Mouse (Mus musculus): ENCODE measurements around the gene Thap12. TPM values are rescaled to one million over a fixed set of nuclear protein-coding genes. Genes with fewer than 3 reads are reported as not detected.

Gene Thap12
- 32.9 to 43.6 TPM (median 40.7 TPM) in 3 replicates for total RNA-seq (2017)

- ATAC-seq (replicated peaks; ENCODE audit: insufficient number of reproducible peaks, low FRiP score, low TSS enrichment, poor library complexity, severe bottlenecking), result peak; percentile 97
Measured at GRCm38 (mm10) chr7:98702283-98703240, at the start of gene Thap12. Gene Thap12, plus strand, starts transcription at chr7:98703103.

- ATAC-seq (replicated peaks; ENCODE audit: insufficient number of reproducible peaks, low FRiP score, low TSS enrichment, poor library complexity, severe bottlenecking), result peak; percentile 75
Measured at GRCm38 (mm10) chr7:98655681-98656530, 47.0 kb upstream of the Thap12 start.

DNA sequence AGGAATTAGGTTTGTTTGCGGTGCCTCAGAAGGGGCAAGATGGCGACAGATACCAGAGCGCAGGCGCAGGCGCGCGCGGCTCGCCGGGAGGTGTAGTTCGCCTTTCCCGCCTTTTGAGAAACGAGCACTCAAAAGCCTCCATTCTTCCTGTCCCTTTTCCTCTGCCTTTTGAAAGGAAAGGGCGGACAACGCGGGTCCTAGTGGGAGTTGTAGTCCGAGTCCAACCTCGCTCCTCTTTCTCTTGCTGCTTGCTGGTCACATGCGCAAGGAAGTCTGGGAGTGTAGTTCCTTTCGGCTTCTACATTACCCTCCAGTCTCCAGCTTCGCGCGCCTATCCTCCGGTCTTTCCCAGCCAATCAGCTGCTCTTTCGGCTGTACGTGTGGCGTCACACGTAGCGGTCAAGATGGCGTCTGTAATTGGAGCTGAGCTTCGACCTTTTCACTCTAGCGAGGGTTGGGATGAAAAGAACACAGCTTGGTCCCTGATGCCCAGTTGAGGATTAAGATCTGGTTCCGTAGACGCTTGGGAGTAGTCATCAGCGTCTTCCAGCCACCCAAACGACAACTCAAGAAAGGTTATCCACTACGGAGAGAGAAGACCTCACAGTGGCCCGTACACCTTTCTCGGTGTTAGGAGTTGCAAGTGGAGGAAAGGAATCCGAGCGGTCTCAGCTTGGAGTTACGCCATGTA lies 46.2 kb upstream of the Thap12 start, which contains the start of gene Emsy:
Gene Emsy (minus strand): TSS at position 253 of the 691 bp plus-strand sequence.
- ATAC-seq (replicated peaks; ENCODE audit: insufficient number of reproducible peaks, low FRiP score, low TSS enrichment, poor library complexity, severe bottlenecking), result peak; percentile 93

- ATAC-seq (replicated peaks; ENCODE audit: insufficient number of reproducible peaks, low FRiP score, low TSS enrichment, poor library complexity, severe bottlenecking), result no peak
Measured at GRCm38 (mm10) chr7:98665166-98665565, 37.7 kb upstream of the Thap12 start.

- no peak for ATAC-seq (replicated peaks; ENCODE audit: insufficient number of reproducible peaks, low FRiP score, low TSS enrichment, poor library complexity, severe bottlenecking)
Measured at GRCm38 (mm10) chr7:98665726-98666125, 37.2 kb upstream of the Thap12 start.

- no peak for ATAC-seq (replicated peaks; ENCODE audit: insufficient number of reproducible peaks, low FRiP score, low TSS enrichment, poor library complexity, severe bottlenecking)
Measured at GRCm38 (mm10) chr7:98667956-98668746, 34.8 kb upstream of the Thap12 start.

GRCm38 (mm10) chr7:98670831-98671230 lies 32.1 kb upstream of the Thap12 start:
- ATAC-seq (replicated peaks; ENCODE audit: insufficient number of reproducible peaks, low FRiP score, low TSS enrichment, poor library complexity, severe bottlenecking), result no peak

DNA sequence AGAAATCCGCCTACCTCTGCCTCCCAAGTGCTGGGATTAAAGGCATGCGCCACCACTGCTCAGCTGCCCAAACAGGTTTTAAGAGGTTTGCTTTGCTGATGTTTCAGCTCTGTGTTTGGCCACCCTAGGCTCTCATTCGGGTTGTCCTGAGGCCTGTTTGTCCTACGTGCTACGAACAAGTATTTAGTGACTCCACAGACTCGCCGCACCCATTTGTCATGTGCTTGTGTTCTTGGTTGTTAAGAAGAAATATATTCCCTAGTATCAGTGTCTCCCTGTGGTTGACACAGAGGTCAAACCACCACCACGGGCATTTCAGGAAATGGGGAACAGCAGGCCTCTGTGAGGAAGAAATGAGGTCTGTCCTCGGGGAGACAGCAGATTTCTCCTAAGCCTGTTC lies 31.5 kb upstream of the Thap12 start:
- ATAC-seq (replicated peaks; ENCODE audit: insufficient number of reproducible peaks, low FRiP score, low TSS enrichment, poor library complexity, severe bottlenecking), result no peak

DNA sequence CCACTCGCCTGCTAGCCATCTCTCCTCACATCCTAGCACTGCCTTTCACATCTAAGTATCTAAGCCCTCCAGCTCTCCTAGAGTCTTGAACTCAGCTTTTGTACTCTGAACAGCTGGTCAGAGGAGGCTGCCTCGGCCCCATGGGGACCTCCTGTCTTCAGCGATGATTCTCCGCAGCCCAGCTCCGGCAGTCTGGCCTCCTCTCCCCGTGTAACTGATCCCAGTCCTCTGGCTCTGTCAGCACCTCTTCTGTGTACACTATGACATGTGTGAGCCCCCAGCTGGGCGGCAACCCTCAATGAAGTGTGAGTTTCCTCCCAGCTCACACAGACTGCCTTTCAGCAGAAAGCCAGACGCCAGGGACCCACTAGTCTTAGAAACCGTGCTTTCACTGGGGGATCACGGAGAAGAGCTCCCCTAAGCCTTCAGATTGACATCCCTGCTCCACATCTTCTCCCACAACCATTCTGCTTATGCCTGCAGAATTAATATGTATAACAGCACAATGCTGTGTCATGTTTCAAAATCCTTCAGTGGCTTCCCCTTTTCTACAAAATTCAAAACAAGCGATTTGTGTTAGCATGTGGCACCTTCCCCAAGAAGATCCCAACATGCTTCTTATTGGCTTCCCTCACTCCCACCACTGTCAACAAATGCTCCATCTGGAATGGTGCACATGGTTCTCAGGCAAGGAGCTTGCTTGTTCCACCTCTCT lies 30.5 kb upstream of the Thap12 start:
- ATAC-seq (replicated peaks; ENCODE audit: insufficient number of reproducible peaks, low FRiP score, low TSS enrichment, poor library complexity, severe bottlenecking), result no peak

DNA sequence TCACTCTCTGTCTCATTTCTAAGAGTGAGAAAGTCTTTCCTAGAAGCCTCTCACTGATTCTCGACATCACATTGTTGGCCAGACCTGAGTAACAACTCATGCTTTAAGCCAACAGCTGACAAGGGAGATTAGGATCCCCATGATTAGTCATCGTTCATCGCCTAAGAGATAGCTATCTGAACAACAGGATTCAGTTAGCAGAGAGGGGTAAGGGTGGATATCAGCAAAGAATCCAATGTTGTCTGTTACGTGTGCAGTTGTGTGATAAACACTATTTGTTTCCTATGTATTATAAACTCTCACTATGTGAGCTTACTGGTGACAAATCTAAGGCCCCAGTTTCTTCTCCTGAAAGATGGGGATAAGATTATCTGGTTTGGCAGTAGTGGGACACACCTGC lies 28.6 kb upstream of the Thap12 start:
- ATAC-seq (replicated peaks; ENCODE audit: insufficient number of reproducible peaks, low FRiP score, low TSS enrichment, poor library complexity, severe bottlenecking), result no peak

DNA sequence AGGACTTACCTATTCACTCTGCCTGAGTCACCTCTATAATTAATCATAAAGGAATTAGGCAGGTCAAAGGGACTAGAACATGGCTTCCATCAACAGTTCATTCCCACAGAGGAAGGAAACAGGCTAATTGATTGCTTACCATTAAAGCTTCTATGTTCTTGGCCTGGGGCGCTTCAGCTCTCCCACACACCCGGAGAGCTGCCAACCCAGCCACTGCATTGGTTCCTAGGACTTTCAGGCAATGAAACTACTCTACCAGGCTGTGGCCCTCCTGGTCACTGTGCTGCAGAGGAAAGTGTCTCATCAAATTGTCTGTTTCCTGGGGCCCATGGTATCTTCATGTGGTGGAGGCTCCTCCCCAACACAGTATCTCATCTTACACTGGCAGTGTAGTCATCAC lies 25.4 kb upstream of the Thap12 start:
- no peak for ATAC-seq (replicated peaks; ENCODE audit: insufficient number of reproducible peaks, low FRiP score, low TSS enrichment, poor library complexity, severe bottlenecking)

GRCm38 (mm10) chr7:98678441-98678840 lies 24.5 kb upstream of the Thap12 start:
- no peak for ATAC-seq (replicated peaks; ENCODE audit: insufficient number of reproducible peaks, low FRiP score, low TSS enrichment, poor library complexity, severe bottlenecking)

DNA sequence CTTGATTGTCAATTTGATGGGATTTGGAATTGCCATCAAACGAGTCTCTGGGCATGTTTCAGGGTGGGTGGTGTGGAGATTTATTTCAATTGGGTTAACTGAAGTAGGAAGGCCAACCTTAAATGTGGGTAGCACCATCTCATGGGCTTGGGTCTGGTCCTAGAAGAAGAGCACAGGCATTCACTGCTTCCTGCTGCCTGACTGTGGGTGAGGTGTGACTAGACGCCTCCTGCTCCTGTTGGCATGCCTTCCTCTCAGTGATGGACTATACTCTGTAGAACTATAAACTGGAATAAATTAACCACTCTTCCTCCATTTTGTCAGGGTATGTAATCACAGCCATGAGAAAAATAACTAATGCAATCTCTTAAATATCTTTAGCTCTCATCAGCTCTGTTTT lies 22.2 kb upstream of the Thap12 start:
- ATAC-seq (replicated peaks; ENCODE audit: insufficient number of reproducible peaks, low FRiP score, low TSS enrichment, poor library complexity, severe bottlenecking), result no peak

DNA sequence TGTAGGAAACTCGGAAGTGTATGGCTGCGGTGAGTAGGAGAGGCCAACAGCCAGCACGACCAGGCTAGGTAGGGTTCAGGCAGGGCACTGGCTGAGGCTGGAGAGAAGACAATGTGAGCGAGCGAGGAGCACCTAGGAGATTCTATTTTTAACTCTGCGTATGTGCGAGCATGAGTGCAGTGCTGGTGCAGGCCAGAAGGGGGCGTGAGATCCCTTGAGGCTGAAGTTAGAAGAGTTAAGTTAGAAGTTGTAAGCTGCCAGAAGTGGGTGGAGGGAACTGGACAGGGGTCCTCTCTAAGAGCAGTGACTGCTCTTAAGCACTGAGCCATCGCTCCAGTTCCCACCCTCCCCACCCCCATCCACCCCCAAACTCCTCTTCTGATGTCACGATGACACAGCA lies 20.1 kb upstream of the Thap12 start:
- ATAC-seq (replicated peaks; ENCODE audit: insufficient number of reproducible peaks, low FRiP score, low TSS enrichment, poor library complexity, severe bottlenecking), result no peak

GRCm38 (mm10) chr7:98685895-98686294 lies 17.0 kb upstream of the Thap12 start:
- ATAC-seq (replicated peaks; ENCODE audit: insufficient number of reproducible peaks, low FRiP score, low TSS enrichment, poor library complexity, severe bottlenecking), result no peak

- ATAC-seq (replicated peaks; ENCODE audit: insufficient number of reproducible peaks, low FRiP score, low TSS enrichment, poor library complexity, severe bottlenecking), result no peak
Measured at GRCm38 (mm10) chr7:98690126-98690525, 12.8 kb upstream of the Thap12 start.

GRCm38 (mm10) chr7:98690831-98691230 lies 12.1 kb upstream of the Thap12 start:
- ATAC-seq (replicated peaks; ENCODE audit: insufficient number of reproducible peaks, low FRiP score, low TSS enrichment, poor library complexity, severe bottlenecking), result no peak

Measured in monocyte, adult 5-6 weeks (primary cell).